Mouse (Mus musculus) heart, embryonic 13.5 days (tissue): ENCODE data around the gene Paox. TPM values are rescaled to one million over a fixed set of nuclear protein-coding genes. Genes with fewer than 3 reads are reported as not detected.
A peak's percentile ranks its signal among the peaks of the same experiment; 100 is the strongest.

Experiments
- ATAC-seq: fragments of 200-750 bp; cut with Nextera tagmentation; 2 replicates; pipeline ENCODE4 v1.8.0; 2017; ENCODE audit warnings: moderate TSS enrichment; ENCODE audit not compliant: insufficient number of reproducible peaks, low FRiP score, low TSS enrichment; ENCODE audit errors: extremely low read depth
- H3K27ac ChIP-seq: fragments of 300-500 bp; sonication (generic); replicated peaks from 2 replicates; pipeline ENCODE4 v1.5.1; 2015; ENCODE audit warnings: moderate library complexity, mild to moderate bottlenecking, inconsistent platforms
- H3K27me3 ChIP-seq: fragments of 300-500 bp; sonication (generic); replicated peaks from 2 replicates; pipeline ENCODE4 v1.6.1; 2015; ENCODE audit warnings: mild to moderate bottlenecking, inconsistent platforms
- H3K36me3 ChIP-seq: fragments of 300-500 bp; sonication (generic); 2 replicates; pipeline ENCODE4 v1.6.1; 2015; ENCODE audit warnings: mild to moderate bottlenecking, inconsistent platforms
- H3K4me1 ChIP-seq: fragments of 300-500 bp; sonication (generic); 2 replicates; pipeline ENCODE4 v1.6.1; 2015; ENCODE audit warnings: inconsistent platforms
- H3K4me2 ChIP-seq: fragments of 300-500 bp; sonication (generic); 2 replicates; pipeline ENCODE4 v1.6.1; 2015; ENCODE audit warnings: inconsistent platforms, mild to moderate bottlenecking, moderate library complexity
- H3K4me3 ChIP-seq: fragments of 300-500 bp; sonication (generic); 2 replicates; pipeline ENCODE4 v1.5.1; 2015; ENCODE audit warnings: moderate library complexity, mild to moderate bottlenecking, inconsistent platforms
- H3K9ac ChIP-seq: fragments of 300-500 bp; sonication (generic); 2 replicates; pipeline ENCODE4 v1.6.1; 2015; ENCODE audit warnings: inconsistent platforms, mild to moderate bottlenecking, moderate library complexity
- H3K9me3 ChIP-seq: fragments of 300-500 bp; sonication (generic); 2 replicates; pipeline ENCODE4 v1.6.1; 2016; ENCODE audit warnings: inconsistent platforms
- WGBS: fragments of 180-500 bp; shearing (Covaris S2); methylation state at CpG from one replicate; pipeline ENCODE4 v1.1.7; 2015; ENCODE audit warnings: mixed read lengths; 5-methylcytosine and 5-hydroxymethylcytosine counted together
- polyA plus RNA-seq: library from polyadenylated mRNA; unstranded; fragments of >200 nt; fragmentation: Nextera tagmentation; extraction: Ambion mirVana; gene quantifications from 2 replicates; pipeline ENCODE4 v1.2.1, GENCODE M21; 2015

Paox gene
- polyA plus RNA-seq, 1 experiment from 2014 or later = 10.9 TPM

GRCm38 (mm10) chr7:140141350-140141749 is 25.8 kb downstream of the Paox start:
- H3K27me3 ChIP-seq = no peaks in the 10 kb centered on the region
- H3K36me3 ChIP-seq = peaks cover 6% of the 10 kb centered on the region; the same call in 1 of the 2 replicates
- H3K27ac ChIP-seq = no peak overlapping the region
- no peak for ATAC-seq
- no peak overlapping the region for H3K4me2 ChIP-seq
- no peaks in the 10 kb centered on the region for H3K9me3 ChIP-seq
- H3K4me1 ChIP-seq = peaks cover 13% of the 10 kb centered on the region
- peak overlapping the region; percentile 40; the same call in 1 of the 2 replicates for H3K9ac ChIP-seq
- WGBS = 7% methylated on average over 14 of the region's 14 CpGs
- no peak overlapping the region for H3K4me3 ChIP-seq

DNA sequence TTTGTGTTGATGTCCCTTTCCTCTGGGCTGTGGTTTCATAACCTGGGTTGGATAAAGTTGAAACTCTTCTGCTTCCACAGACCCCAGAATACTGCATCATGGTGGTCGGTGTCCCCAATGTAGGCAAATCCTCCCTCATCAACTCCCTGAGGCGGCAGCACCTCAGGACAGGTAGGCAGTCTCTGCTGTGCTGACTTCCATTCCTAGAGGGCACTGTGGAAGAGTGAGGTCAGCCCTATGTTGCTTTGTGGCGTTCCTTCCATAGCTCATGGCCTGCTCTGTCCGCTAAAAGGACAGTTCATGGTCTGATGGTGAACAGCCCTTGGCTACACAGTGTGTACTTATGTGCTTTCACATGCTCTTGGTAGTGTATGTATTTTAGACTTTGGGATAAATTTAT is 29.0 kb downstream of the Paox start:
- Histone ChIP-seq H3K27ac (no peak overlapping the region), H3K27me3 (no peaks in the 10 kb centered on the region), H3K9me3 (no peaks in the 10 kb centered on the region), H3K9ac (no peak overlapping the region), H3K4me2 (no peak overlapping the region), H3K36me3 (peaks cover 18% of the 10 kb centered on the region), H3K4me1 (peaks cover 6% of the 10 kb centered on the region; the same call in 1 of the 2 replicates), H3K4me3 (no peak overlapping the region)
- 79% methylated on average over 4 of the region's 4 CpGs for WGBS
- no peak for ATAC-seq

- WGBS = 5% methylated on average over 28 of the region's 28 CpGs
- peak overlapping the region; percentile 38 for H3K4me3 ChIP-seq
- H3K27me3 ChIP-seq = peaks cover 63% of the 10 kb centered on the region
- H3K9ac ChIP-seq = peak overlapping the region; percentile 64
- no peak for ATAC-seq
- no peak overlapping the region for H3K27ac ChIP-seq
- peaks cover 5% of the 10 kb centered on the region; the same call in 1 of the 2 replicates for H3K36me3 ChIP-seq
- H3K4me1 ChIP-seq = peaks cover 15% of the 10 kb centered on the region
- peak overlapping the region; percentile 66 for H3K4me2 ChIP-seq
- H3K9me3 ChIP-seq = no peaks in the 10 kb centered on the region
These were observed 37.8 kb downstream of the Paox start for GRCm38 (mm10) chr7:140153383-140153782.

- peak overlapping the region; percentile 30 for H3K4me3 ChIP-seq
- no peaks in the 10 kb centered on the region for H3K9me3 ChIP-seq
- peak overlapping the region; percentile 66 for H3K4me2 ChIP-seq
- H3K27me3 ChIP-seq = peaks cover 68% of the 10 kb centered on the region
- H3K36me3 ChIP-seq = peaks cover 5% of the 10 kb centered on the region; the same call in 1 of the 2 replicates
- H3K4me1 ChIP-seq = peaks cover 15% of the 10 kb centered on the region
- peak overlapping the region; percentile 64 for H3K9ac ChIP-seq
- ATAC-seq = no peak
- WGBS = 23% methylated on average over 4 of the region's 4 CpGs
- no peak overlapping the region for H3K27ac ChIP-seq
These were observed 38.2 kb downstream of the Paox start for GRCm38 (mm10) chr7:140153829-140154217.

DNA sequence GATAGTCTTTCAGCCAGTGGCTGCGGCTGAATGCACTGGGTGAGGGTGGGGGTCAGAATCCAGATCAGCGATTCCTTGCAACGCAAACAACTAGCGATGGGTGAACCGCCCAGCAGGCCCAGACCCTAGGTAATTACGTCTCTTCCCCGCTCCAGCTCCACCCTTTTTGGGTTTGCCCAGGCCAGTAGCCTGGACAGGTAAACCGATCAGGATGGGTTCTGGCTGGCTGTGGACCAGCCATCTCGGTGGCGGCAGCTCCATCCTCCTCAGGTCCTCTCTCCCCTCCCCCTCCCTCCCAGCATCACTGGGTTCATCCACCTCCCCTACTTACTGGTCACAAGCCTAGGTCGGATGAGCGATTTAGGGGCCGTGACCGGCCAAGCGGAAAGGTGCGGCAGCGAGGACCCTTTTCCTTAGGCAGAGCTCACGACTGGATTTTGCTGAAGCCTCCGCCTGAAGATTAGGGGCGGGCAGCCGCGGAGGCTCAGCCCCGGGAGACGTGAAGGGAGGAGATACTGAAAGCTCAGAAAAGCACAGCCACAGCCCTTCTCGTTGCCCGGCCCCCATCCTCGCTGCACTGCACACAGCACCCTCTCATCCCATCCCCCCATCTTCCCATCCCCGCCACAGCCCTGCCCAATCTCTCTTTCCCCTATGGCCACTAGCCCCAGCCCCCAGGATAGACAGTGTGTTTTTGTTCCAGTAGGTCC is 38.8 kb downstream of the Paox start, which contains the start of gene Sprn:
Sprn (minus strand) TSS at position 660 of the 710 bp plus-strand sequence.
- no peaks in the 10 kb centered on the region for H3K9me3 ChIP-seq
- peaks cover 73% of the 10 kb centered on the region for H3K27me3 ChIP-seq
- peak within 1 kb of the TSS; percentile 64 for H3K9ac ChIP-seq
- ATAC-seq = no peak
- H3K4me3 ChIP-seq = peak within 1 kb of the TSS; percentile 30
- peaks cover 5% of the 10 kb centered on the region; the same call in 1 of the 2 replicates for H3K36me3 ChIP-seq
- H3K4me2 ChIP-seq = peak within 1 kb of the TSS; percentile 66
- H3K4me1 ChIP-seq = peaks cover 15% of the 10 kb centered on the region
- no peak within 1 kb of the TSS for H3K27ac ChIP-seq
- 5% methylated on average over 28 of the region's 28 CpGs for WGBS

GRCm38 (mm10) chr7:140160363-140160762 is 44.8 kb downstream of the Paox start:
- no peaks in the 10 kb centered on the region for H3K36me3 ChIP-seq
- 73% methylated on average over 3 of the region's 3 CpGs for WGBS
- H3K9me3 ChIP-seq = no peaks in the 10 kb centered on the region
- no peak overlapping the region for H3K4me3 ChIP-seq
- no peak overlapping the region for H3K9ac ChIP-seq
- peaks cover 50% of the 10 kb centered on the region for H3K27me3 ChIP-seq
- H3K4me2 ChIP-seq = no peak overlapping the region
- H3K4me1 ChIP-seq = no peaks in the 10 kb centered on the region
- H3K27ac ChIP-seq = no peak overlapping the region
- no peak for ATAC-seq

DNA sequence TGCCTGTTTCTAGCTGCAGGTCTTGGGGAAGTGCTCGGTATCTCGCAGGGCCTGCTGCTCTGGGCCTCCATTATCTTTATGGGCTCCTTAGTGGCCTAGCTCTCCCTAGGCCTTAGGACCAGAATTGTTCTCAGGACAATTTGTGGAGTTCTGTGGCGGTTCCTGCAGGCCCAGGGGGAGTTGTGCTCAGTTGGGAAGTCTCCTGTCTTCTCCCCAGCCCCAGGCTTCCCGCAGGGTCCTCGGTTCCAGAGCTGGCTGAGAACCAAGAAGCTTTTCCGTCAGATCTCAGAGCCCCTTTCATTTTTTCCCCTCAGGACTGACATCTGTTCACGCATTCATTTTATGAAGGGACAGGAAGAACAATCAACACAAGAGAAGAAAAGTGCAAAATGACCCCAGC is 49.1 kb downstream of the Paox start, which contains the start of gene Olfr522:
Olfr522 (minus strand) TSS at position 101 of the 400 bp plus-strand sequence.
- Histone ChIP-seq H3K9me3 (no peaks in the 10 kb centered on the region), H3K4me2 (no peak within 1 kb of the TSS), H3K27me3 (0 out of 2 replicates have a peak, but pooled peaks cover 17% of the 10 kb centered on the region), H3K4me1 (no peaks in the 10 kb centered on the region), H3K27ac (no peak within 1 kb of the TSS), H3K9ac (no peak within 1 kb of the TSS), H3K4me3 (no peak within 1 kb of the TSS), H3K36me3 (no peaks in the 10 kb centered on the region)
- no peak for ATAC-seq
- 56% methylated on average over 7 of the region's 7 CpGs for WGBS

- Histone ChIP-seq H3K4me1 (no peaks in the 10 kb centered on the region), H3K27me3 (no peaks in the 10 kb centered on the region), H3K36me3 (no peaks in the 10 kb centered on the region), H3K9me3 (no peaks in the 10 kb centered on the region), H3K4me3 (no peak overlapping the region), H3K27ac (no peak overlapping the region), H3K9ac (no peak overlapping the region), H3K4me2 (no peak overlapping the region)
- ATAC-seq = no peak
- 54% methylated on average over 1 of the region's 1 CpGs for WGBS
These were observed 52.4 kb downstream of the Paox start for GRCm38 (mm10) chr7:140167950-140168349.

GRCm38 (mm10) chr7:140169386-140169785 is 53.8 kb downstream of the Paox start:
- H3K27ac ChIP-seq = no peak overlapping the region
- H3K4me3 ChIP-seq = no peak overlapping the region
- no peaks in the 10 kb centered on the region for H3K27me3 ChIP-seq
- H3K9me3 ChIP-seq = no peaks in the 10 kb centered on the region
- ATAC-seq = no peak
- H3K4me1 ChIP-seq = no peaks in the 10 kb centered on the region
- no peaks in the 10 kb centered on the region for H3K36me3 ChIP-seq
- no peak overlapping the region for H3K9ac ChIP-seq
- no peak overlapping the region for H3K4me2 ChIP-seq
- WGBS = 72% methylated on average over 4 of the region's 4 CpGs

DNA sequence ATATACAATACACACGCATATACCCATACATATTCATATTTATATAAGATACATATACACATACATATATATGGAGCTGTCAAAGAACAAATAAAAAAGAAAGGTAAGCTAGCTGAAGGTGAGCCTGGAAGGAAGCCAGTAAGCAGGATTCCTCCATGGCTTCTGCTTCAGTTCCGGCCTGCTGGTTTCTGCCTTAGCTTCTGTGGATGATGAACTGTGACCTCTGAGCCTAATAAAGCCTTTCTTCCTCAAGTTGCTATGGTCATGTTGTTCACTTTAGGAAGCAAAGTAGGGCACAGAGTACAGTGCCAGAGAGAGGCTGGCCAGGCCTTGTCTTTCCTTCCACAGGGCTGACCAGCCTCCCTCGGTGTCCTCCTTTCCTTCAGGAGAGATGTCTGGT is 55.3 kb downstream of the Paox start:
- H3K4me3 ChIP-seq = no peak overlapping the region
- no peaks in the 10 kb centered on the region for H3K9me3 ChIP-seq
- no peak overlapping the region for H3K27ac ChIP-seq
- H3K9ac ChIP-seq = no peak overlapping the region
- H3K4me1 ChIP-seq = no peaks in the 10 kb centered on the region
- H3K36me3 ChIP-seq = no peaks in the 10 kb centered on the region
- WGBS = 81% methylated on average over 3 of the region's 3 CpGs
- H3K4me2 ChIP-seq = no peak overlapping the region
- H3K27me3 ChIP-seq = no peaks in the 10 kb centered on the region
- ATAC-seq = no peak

GRCm38 (mm10) chr7:140172936-140173335 is 57.3 kb downstream of the Paox start, which contains the start of gene Olfr523:
Olfr523 (plus strand) TSS chr7:140173217.
- 53% methylated on average over 1 of the region's 1 CpGs for WGBS
- no peak for ATAC-seq
- Histone ChIP-seq H3K27me3 (0 out of 2 replicates have a peak, but pooled peaks cover 5% of the 10 kb centered on the region), H3K36me3 (no peaks in the 10 kb centered on the region), H3K4me3 (no peak within 1 kb of the TSS), H3K27ac (no peak within 1 kb of the TSS), H3K4me1 (no peaks in the 10 kb centered on the region), H3K9ac (no peak within 1 kb of the TSS), H3K9me3 (no peaks in the 10 kb centered on the region), H3K4me2 (no peak within 1 kb of the TSS)

DNA sequence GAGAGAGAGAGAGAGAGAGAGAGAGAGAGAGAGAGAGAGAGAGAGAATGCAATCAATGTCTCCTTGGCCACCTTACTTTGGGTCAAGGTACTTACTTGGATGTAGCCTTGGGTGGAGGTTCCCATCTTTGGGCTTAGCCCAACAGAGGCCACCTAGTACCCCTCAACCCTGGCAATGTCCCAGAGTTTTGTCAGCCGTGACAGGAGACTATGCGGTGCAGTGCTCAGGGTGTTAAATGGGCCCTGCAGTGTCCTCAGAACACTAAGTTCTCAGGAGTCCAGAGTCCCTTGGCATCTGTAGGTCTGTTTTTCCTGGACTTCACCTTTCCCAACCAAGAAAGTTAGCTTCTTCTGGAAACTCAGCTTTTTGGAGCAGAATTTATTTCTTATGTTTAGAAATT is 63.6 kb downstream of the Paox start:
- WGBS = 80% methylated on average over 2 of the region's 2 CpGs
- no peak for ATAC-seq

More for the DNA sequence above, 63.6 kb downstream of the Paox start:
- Histone ChIP-seq H3K4me3 (no peak overlapping the region), H3K27ac (no peak overlapping the region), H3K4me2 (no peak overlapping the region), H3K9ac (no peak overlapping the region), H3K36me3 (no peaks in the 10 kb centered on the region), H3K4me1 (no peaks in the 10 kb centered on the region), H3K9me3 (no peaks in the 10 kb centered on the region), H3K27me3 (0 out of 2 replicates have a peak, but pooled peaks cover 6% of the 10 kb centered on the region)
